Mouse (Mus musculus) G1E-ER4 (cell line): Measurements from ENCODE around the gene Cftr. TPM values are rescaled to one million over a fixed set of nuclear protein-coding genes. Genes with fewer than 3 reads are reported as not detected.

Experiments
- GATA1 ChIP-seq: IDR thresholded peaks from one replicate; pipeline ENCODE4 v1.8.0; 2012; ENCODE audit warnings: low read length, inconsistent platforms
- polyA plus RNA-seq: library from polyadenylated mRNA; stranded (reverse); fragments of >175 nt; gene quantifications from 2 replicates; pipeline ENCODE4 v1.2.3, GENCODE M21; 2012

Gene Cftr
- polyA plus RNA-seq, 1 experiment, result not detected

- no peak for TF ChIP-seq GATA1
Measured at GRCm38 (mm10) chr6:18270983-18271382, 100.5 kb downstream of the Cftr start.

GRCm38 (mm10) chr6:18300781-18301180 is 130.3 kb downstream of the Cftr start:
- no peak for TF ChIP-seq GATA1

GRCm38 (mm10) chr6:18302105-18302504 is 131.6 kb downstream of the Cftr start:
- TF ChIP-seq GATA1, result no peak

GRCm38 (mm10) chr6:18303228-18303627 is 132.7 kb downstream of the Cftr start:
- no peak for TF ChIP-seq GATA1

- TF ChIP-seq GATA1, result no peak
Measured at GRCm38 (mm10) chr6:18305130-18305529, 134.6 kb downstream of the Cftr start.

- TF ChIP-seq GATA1, result no peak
Measured at GRCm38 (mm10) chr6:18310983-18311382, 140.5 kb downstream of the Cftr start.

GRCm38 (mm10) chr6:18314365-18314943 is 144.0 kb downstream of the Cftr start:
- no peak for TF ChIP-seq GATA1

- TF ChIP-seq GATA1, result no peak
Measured at GRCm38 (mm10) chr6:18322950-18323349, 152.5 kb downstream of the Cftr start.

GRCm38 (mm10) chr6:18335393-18335792 is 164.9 kb downstream of the Cftr start:
- TF ChIP-seq GATA1, result no peak

GRCm38 (mm10) chr6:18338307-18338706 is 167.8 kb downstream of the Cftr start:
- TF ChIP-seq GATA1, result no peak

- no peak for TF ChIP-seq GATA1
Measured at GRCm38 (mm10) chr6:18344272-18344671, 173.8 kb downstream of the Cftr start.

- no peak for TF ChIP-seq GATA1
Measured at GRCm38 (mm10) chr6:18349153-18349858, 178.8 kb downstream of the Cftr start.

GRCm38 (mm10) chr6:18360154-18360553 is 189.7 kb downstream of the Cftr start:
- TF ChIP-seq GATA1, result no peak

- no peak for TF ChIP-seq GATA1
Measured at GRCm38 (mm10) chr6:18360955-18361354, 190.5 kb downstream of the Cftr start.

GRCm38 (mm10) chr6:18362232-18362631 is 191.7 kb downstream of the Cftr start:
- no peak for TF ChIP-seq GATA1

- TF ChIP-seq GATA1, result no peak
Measured at GRCm38 (mm10) chr6:18369054-18369453, 198.6 kb downstream of the Cftr start.

- no peak for TF ChIP-seq GATA1
Measured at GRCm38 (mm10) chr6:18369723-18370122, 199.2 kb downstream of the Cftr start.

Other genes with a start within 250 kb of the Cftr start
- gene Wnt2, start 140.1 kb upstream of the Cftr start, polyA plus RNA-seq, result 0.04 TPM in 1 of 2 replicates, not detected in the other
- not detected in 2 replicates for gene Asz1, start 61.6 kb upstream of the Cftr start, polyA plus RNA-seq